Mouse (Mus musculus) heart, postnatal 0 days (tissue): ENCODE data around the gene 2210407C18Rik.

ENCODE experiments used
- CTCF ChIP-seq: IDR thresholded peaks from 2 replicates; pipeline ENCODE4 v1.5.1; 2016; ENCODE audit warnings: antibody characterized with exemption, control low read depth, low read depth
- EP300 ChIP-seq: IDR thresholded peaks from 2 replicates; pipeline ENCODE4 v1.6.1; 2016; ENCODE audit warnings: antibody characterized with exemption, low read depth

DNA sequence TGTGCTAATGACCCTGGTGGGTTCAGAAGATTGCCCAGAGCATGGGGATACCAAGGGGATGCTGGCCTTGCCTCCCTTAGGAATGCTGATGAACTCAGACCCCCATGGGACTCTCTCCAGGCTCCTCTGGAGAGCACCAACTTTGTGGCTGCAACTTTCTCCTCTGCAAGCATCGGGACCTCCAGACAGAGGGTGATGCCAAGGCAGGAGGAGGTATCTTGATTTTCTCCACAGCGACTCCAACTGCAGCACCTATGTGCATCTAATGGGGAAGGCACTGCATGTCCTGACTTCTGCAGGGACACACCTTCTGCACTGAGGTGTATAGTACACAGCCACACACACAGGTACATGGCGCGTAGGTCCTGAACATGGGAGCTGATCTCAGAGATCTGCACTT is 42.7 kb upstream of the 2210407C18Rik start, which contains the start of gene Olfr322:
- TF ChIP-seq CTCF: no peak
- no peak for TF ChIP-seq EP300
